Mouse (Mus musculus) kidney, postnatal 14 days (tissue): ENCODE results near the gene Gm2a.
"Not testable (repeated sequence)": the region's sequence is repeated elsewhere in the genome, so short reads cannot be mapped to it uniquely, and the experiment has no call there.

Experiments used
- DNase-seq: peaks from one replicate; pipeline ENCODE4 v3.0.0; 2022; ENCODE audit warnings: mixed read lengths

Gm2a gene

GRCm38 (mm10) chr11:55097463-55098188, at the start of gene Gm2a:
Gene Gm2a (plus strand): TSS chr11:55098115.
- DNase-seq: peak; percentile 97

- DNase-seq: no peak
These were observed 46.9 kb upstream of the Gm2a start for GRCm38 (mm10) chr11:55050837-55051510.

GRCm38 (mm10) chr11:55057511-55057910, 40.4 kb upstream of the Gm2a start:
- no peak for DNase-seq

GRCm38 (mm10) chr11:55060802-55061201, 37.1 kb upstream of the Gm2a start:
- no peak for DNase-seq

GRCm38 (mm10) chr11:55062856-55063255, 35.1 kb upstream of the Gm2a start:
- no peak for DNase-seq

GRCm38 (mm10) chr11:55066921-55067320, 31.0 kb upstream of the Gm2a start:
- DNase-seq: no peak

- DNase-seq: no peak
These were observed 28.9 kb upstream of the Gm2a start for GRCm38 (mm10) chr11:55069023-55069422.

GRCm38 (mm10) chr11:55071344-55071743, 26.6 kb upstream of the Gm2a start:
- no peak for DNase-seq

- no peak for DNase-seq
These were observed 25.4 kb upstream of the Gm2a start for GRCm38 (mm10) chr11:55072467-55072866.

- DNase-seq: no peak
These were observed 24.7 kb upstream of the Gm2a start for GRCm38 (mm10) chr11:55073191-55073590.

GRCm38 (mm10) chr11:55075602-55076001, 22.3 kb upstream of the Gm2a start:
- DNase-seq: peak; percentile 51

- DNase-seq: no peak
These were observed 21.7 kb upstream of the Gm2a start for GRCm38 (mm10) chr11:55076234-55076633.

- DNase-seq: peak; percentile 64
These were observed 20.3 kb upstream of the Gm2a start, which contains the start of gene Ccdc69 for GRCm38 (mm10) chr11:55077331-55078231. Gene Ccdc69 (minus strand): TSS chr11:55078131.

- no peak for DNase-seq
These were observed 19.4 kb upstream of the Gm2a start for GRCm38 (mm10) chr11:55078502-55078901.

GRCm38 (mm10) chr11:55079180-55079579, 18.7 kb upstream of the Gm2a start:
- no peak for DNase-seq

- DNase-seq: no peak
These were observed 16.7 kb upstream of the Gm2a start for GRCm38 (mm10) chr11:55081206-55081605.

- DNase-seq: peak; percentile 52
These were observed 13.3 kb upstream of the Gm2a start for GRCm38 (mm10) chr11:55084629-55085028.

- no peak for DNase-seq
These were observed 12.5 kb upstream of the Gm2a start for GRCm38 (mm10) chr11:55085396-55085795.

- peak; percentile 78 for DNase-seq
These were observed 10.9 kb upstream of the Gm2a start for GRCm38 (mm10) chr11:55087006-55087405.

GRCm38 (mm10) chr11:55089892-55090291, 8.0 kb upstream of the Gm2a start:
- DNase-seq: no peak

GRCm38 (mm10) chr11:55093096-55093495, 4.8 kb upstream of the Gm2a start:
- DNase-seq: no peak

GRCm38 (mm10) chr11:55096296-55096695, 1.6 kb upstream of the Gm2a start:
- not testable (repeated sequence) for DNase-seq
